Mouse (Mus musculus): ENCODE data around the gene Usmg5. TPM values are rescaled to one million over a fixed set of nuclear protein-coding genes. Genes with fewer than 3 reads are reported as not detected.
"Not testable (repeated sequence)": the region's sequence is repeated elsewhere in the genome, so short reads cannot be mapped to it uniquely, and the experiment has no call there.

Gene Usmg5
- polyA plus RNA-seq (2012; rRNA removed): 977 and 998 TPM in 2 replicates

- WGBS: under 1% methylated on average over 56 of the region's 56 CpGs
- DNase-seq: peak; percentile 96 to 98
- Histone ChIP-seq H3K4me3 (replicated peaks; ENCODE audit: insufficient read depth, low read depth, low read length) (peak within 1 kb of the TSS; percentile 65), H3K27ac (ENCODE audit: insufficient read depth, low read length) (peak within 1 kb of the TSS; percentile 76), H3K4me1 (ENCODE audit: control insufficient read depth, insufficient read depth, low read length) (peaks cover 4% of the 10 kb centered on the region; the same call in 1 of the 2 replicates), H3K27me3 (ENCODE audit: control insufficient read depth, insufficient read depth, low read length) (no peaks in the 10 kb centered on the region)
- TF ChIP-seq CTCF (IDR thresholded peaks at IDR 0.05; ENCODE audit: borderline replicate concordance, insufficient read depth, low read depth, low read length) (no peak), POLR2A (IDR thresholded peaks at IDR 0.05; ENCODE audit: borderline replicate concordance, insufficient read depth, low read length) (peak; percentile 90)
Measured at GRCm38 (mm10) chr19:47090550-47091156, at the start of gene Usmg5, which contains the start of gene Pdcd11. Gene Usmg5 (minus strand): TSS chr19:47090647. Gene Pdcd11 (plus strand): TSS chr19:47090768.

- not testable (repeated sequence) for DNase-seq; H3K4me1 ChIP-seq (ENCODE audit: control insufficient read depth, insufficient read depth, low read length); H3K27ac ChIP-seq (ENCODE audit: insufficient read depth, low read length); H3K27me3 ChIP-seq (ENCODE audit: control insufficient read depth, insufficient read depth, low read length); H3K4me3 ChIP-seq (replicated peaks; ENCODE audit: insufficient read depth, low read depth, low read length)
- 49% methylated on average over 7 of the region's 7 CpGs for WGBS
Measured at GRCm38 (mm10) chr19:47139611-47140010, 49.2 kb upstream of the Usmg5 start.

DNA sequence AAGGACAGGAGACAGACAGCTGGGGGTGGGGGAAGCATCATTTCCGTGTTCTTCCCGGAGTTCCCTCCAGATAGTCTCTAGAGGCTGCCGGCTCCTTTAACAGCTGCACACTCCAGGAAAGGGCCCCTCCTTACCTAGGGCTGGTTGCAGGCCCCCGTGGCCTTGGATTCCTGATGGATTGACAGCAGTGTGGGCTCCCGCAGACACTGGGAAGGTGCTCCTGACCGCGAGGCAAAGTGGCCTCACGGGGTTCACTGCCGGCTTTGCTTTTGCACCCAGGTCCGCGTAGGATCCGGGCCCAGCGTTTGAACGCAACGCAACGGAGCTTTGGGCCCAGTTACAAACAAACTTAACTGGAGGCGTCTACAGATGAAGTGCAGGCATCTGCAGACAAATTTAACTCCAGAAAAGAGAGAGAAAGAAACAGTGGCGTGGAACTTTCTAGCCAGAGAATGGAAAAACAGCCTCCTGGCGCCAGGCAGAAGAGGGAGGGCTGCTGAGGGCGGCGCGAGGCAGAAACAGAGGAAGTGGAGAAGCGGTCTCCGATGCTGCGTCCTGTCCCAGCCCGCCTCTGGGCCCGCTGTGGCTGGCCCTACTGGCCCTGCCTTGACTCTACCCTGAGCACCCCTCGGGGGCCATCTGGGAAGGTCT, 47.4 kb upstream of the Usmg5 start, which contains the start of gene Calhm2:
Gene Calhm2, minus strand, starts transcription at position 524 of the 651 bp plus-strand sequence.
- WGBS: 27% methylated on average over 28 of the region's 28 CpGs
- H3K4me3 ChIP-seq (replicated peaks; ENCODE audit: insufficient read depth, low read depth, low read length): peak within 1 kb of the TSS; percentile 6
- TF ChIP-seq CTCF (IDR thresholded peaks at IDR 0.05; ENCODE audit: borderline replicate concordance, insufficient read depth, low read depth, low read length) (no peak), POLR2A (IDR thresholded peaks at IDR 0.05; ENCODE audit: borderline replicate concordance, insufficient read depth, low read length) (no peak)
- peaks cover 7% of the 10 kb centered on the region; the same call in 1 of the 2 replicates for H3K4me1 ChIP-seq (ENCODE audit: control insufficient read depth, insufficient read depth, low read length)
- H3K27ac ChIP-seq (ENCODE audit: insufficient read depth, low read length): no peak within 1 kb of the TSS
- no peak for DNase-seq
- no peaks in the 10 kb centered on the region for H3K27me3 ChIP-seq (ENCODE audit: control insufficient read depth, insufficient read depth, low read length)

DNA sequence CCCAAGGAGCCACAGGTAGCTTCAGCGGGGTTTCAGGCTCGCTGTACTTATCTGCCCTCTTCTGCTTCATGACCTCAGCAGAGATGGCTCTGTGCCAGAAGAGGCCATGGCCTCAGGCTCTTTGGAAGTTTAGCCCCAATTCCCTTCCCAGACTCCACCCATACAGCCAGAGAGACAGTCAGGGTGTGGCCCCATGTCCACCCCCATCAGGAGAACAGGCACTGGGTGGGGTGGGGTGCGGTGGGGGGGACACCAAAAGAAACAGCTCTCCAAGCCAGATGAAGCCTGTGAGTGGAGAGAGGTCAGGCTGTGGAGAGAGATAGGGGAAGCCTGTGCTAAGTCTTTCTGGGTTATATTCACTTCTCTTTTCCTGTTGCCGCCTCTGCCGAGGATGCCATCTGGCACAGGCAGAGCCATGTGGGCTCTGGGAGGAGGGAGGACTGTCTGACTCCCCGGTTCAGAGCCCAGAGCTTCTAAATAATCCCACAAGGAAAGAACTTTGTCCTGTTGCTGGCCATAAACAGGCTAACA, 46.7 kb upstream of the Usmg5 start:
- peak in 1 of 2 experiments; percentile 33 for DNase-seq
- Histone ChIP-seq H3K4me3 (replicated peaks; ENCODE audit: insufficient read depth, low read depth, low read length) (no peak overlapping the region), H3K27ac (ENCODE audit: insufficient read depth, low read length) (no peak overlapping the region), H3K4me1 (ENCODE audit: control insufficient read depth, insufficient read depth, low read length) (peaks cover 7% of the 10 kb centered on the region; the same call in 1 of the 2 replicates), H3K27me3 (ENCODE audit: control insufficient read depth, insufficient read depth, low read length) (no peaks in the 10 kb centered on the region)
- TF ChIP-seq POLR2A (IDR thresholded peaks at IDR 0.05; ENCODE audit: borderline replicate concordance, insufficient read depth, low read length): no peak
- TF ChIP-seq CTCF (IDR thresholded peaks at IDR 0.05; ENCODE audit: borderline replicate concordance, insufficient read depth, low read depth, low read length): no peak
- WGBS: 28% methylated on average over 6 of the region's 6 CpGs

GRCm38 (mm10) chr19:47136170-47136569, 45.7 kb upstream of the Usmg5 start:
- Histone ChIP-seq H3K4me1 (ENCODE audit: control insufficient read depth, insufficient read depth, low read length) (peaks cover 7% of the 10 kb centered on the region; the same call in 1 of the 2 replicates), H3K27me3 (ENCODE audit: control insufficient read depth, insufficient read depth, low read length) (no peaks in the 10 kb centered on the region), H3K4me3 (replicated peaks; ENCODE audit: insufficient read depth, low read depth, low read length) (no peak overlapping the region), H3K27ac (ENCODE audit: insufficient read depth, low read length) (no peak overlapping the region)
- DNase-seq: no peak
- WGBS: 81% methylated on average over 5 of the region's 5 CpGs
- no peak for TF ChIP-seq POLR2A (IDR thresholded peaks at IDR 0.05; ENCODE audit: borderline replicate concordance, insufficient read depth, low read length)
- TF ChIP-seq CTCF (IDR thresholded peaks at IDR 0.05; ENCODE audit: borderline replicate concordance, insufficient read depth, low read depth, low read length): no peak

DNA sequence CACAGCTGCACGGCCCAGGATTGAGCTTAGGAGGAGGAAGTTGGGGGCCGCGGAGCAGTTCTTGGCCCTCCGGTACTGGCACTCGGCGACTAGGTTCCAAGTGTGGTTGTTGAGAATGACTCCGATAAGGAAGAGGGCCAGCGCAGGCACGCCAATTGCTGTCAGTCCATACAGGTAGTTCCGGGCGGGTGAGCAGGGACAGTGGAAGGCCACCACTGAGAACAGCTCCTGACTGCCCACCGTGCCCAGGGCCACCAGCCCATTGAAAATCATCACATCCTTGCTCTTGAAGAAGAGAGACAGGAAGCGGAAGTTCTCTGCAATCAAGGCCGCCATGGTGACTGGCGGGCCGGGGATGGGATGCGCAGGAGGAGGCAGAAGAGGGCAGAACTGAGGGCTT, 45.1 kb upstream of the Usmg5 start:
- WGBS: 91% methylated on average over 17 of the region's 17 CpGs
- no peak overlapping the region for H3K27ac ChIP-seq (ENCODE audit: insufficient read depth, low read length)
- peaks cover 7% of the 10 kb centered on the region; the same call in 1 of the 2 replicates for H3K4me1 ChIP-seq (ENCODE audit: control insufficient read depth, insufficient read depth, low read length)
- TF ChIP-seq CTCF (IDR thresholded peaks at IDR 0.05; ENCODE audit: borderline replicate concordance, insufficient read depth, low read depth, low read length): no peak
- TF ChIP-seq POLR2A (IDR thresholded peaks at IDR 0.05; ENCODE audit: borderline replicate concordance, insufficient read depth, low read length): no peak
- H3K27me3 ChIP-seq (ENCODE audit: control insufficient read depth, insufficient read depth, low read length): no peaks in the 10 kb centered on the region
- no peak for DNase-seq
- H3K4me3 ChIP-seq (replicated peaks; ENCODE audit: insufficient read depth, low read depth, low read length): no peak overlapping the region

GRCm38 (mm10) chr19:47133161-47133560, 42.7 kb upstream of the Usmg5 start:
- Histone ChIP-seq H3K4me3 (replicated peaks; ENCODE audit: insufficient read depth, low read depth, low read length) (no peak overlapping the region), H3K27ac (ENCODE audit: insufficient read depth, low read length) (no peak overlapping the region), H3K4me1 (ENCODE audit: control insufficient read depth, insufficient read depth, low read length) (peaks cover 7% of the 10 kb centered on the region; the same call in 1 of the 2 replicates), H3K27me3 (ENCODE audit: control insufficient read depth, insufficient read depth, low read length) (no peaks in the 10 kb centered on the region)
- DNase-seq: no peak
- TF ChIP-seq CTCF (IDR thresholded peaks at IDR 0.05; ENCODE audit: borderline replicate concordance, insufficient read depth, low read depth, low read length) (no peak), POLR2A (IDR thresholded peaks at IDR 0.05; ENCODE audit: borderline replicate concordance, insufficient read depth, low read length) (no peak)
- 90% methylated on average over 7 of the region's 7 CpGs for WGBS

All from cerebellum, adult 2 months (tissue).